Mouse (Mus musculus): ENCODE data around the gene Cdk10. TPM values are rescaled to one million over a fixed set of nuclear protein-coding genes. Genes with fewer than 3 reads are reported as not detected.
"Not testable (repeated sequence)": the region's sequence is repeated elsewhere in the genome, so short reads cannot be mapped to it uniquely, and the experiment has no call there.

The Cdk10 gene
- polyA plus RNA-seq, 1 experiment: 38.5 TPM

DNA sequence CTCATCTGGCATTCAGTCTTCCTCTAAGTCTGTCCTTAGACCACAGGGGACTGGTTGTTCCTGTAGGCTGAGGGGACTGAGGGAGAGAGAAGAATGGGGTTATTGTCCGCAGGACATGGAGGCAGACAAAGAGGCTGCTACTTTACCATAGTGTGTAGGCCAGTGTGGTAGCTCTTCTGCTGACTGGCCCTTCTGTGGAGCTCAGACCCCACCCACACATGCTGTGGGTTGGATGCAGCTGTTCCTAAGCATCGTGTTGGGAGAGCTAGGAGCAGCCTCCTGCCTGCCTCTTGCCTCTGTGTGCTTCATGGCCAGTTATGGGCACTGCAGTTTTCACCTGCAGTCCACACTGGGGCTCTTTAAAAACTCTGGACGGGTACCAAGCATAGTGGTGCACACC is 32.5 kb downstream of the Cdk10 start:
- WGBS: 91% methylated on average over 3 of the region's 3 CpGs
- no peak for DNase-seq (ENCODE audit: low read depth, low spot score)

GRCm38 (mm10) chr8:123257593-123257992 is 33.0 kb downstream of the Cdk10 start:
- WGBS: 92% methylated on average over 8 of the region's 8 CpGs

DNA sequence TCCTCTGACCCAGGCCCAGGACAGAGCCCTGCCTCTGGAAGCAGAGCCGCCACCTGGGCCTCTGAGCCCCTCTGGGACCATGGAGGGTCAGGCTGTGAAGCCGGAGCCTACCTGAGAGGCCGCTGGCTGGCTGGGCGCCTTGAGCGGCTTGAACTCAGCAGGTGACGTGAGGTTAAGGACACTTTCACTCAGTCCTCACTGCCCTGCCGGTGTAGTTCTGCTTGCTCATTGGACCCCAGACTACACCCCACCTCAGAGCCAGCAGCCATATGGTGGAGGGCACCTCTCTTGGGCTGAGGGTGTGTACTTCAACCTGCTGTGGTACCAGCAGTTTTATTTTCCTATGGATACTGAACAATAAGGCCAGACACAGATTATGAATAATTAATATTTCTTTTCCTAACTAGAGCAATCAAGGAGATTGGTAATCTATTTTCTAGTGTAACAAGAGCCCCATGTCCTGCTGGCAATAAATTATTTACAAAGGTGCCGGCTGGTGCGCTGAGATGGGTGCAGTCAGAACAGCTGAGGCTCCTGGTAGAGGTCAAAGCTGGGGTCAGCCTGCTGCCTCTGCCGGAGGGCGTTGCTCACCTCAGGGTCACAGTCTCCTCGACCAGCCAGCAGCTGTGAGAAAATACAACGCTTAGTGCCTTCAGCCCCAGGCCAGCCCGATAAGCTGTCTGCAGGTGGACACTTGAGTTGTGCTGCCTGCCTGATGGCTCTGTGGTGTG is 43.4 kb downstream of the Cdk10 start:
- DNase-seq (ENCODE audit: low read depth, low spot score): no peak
- 79% methylated on average over 14 of the region's 14 CpGs for WGBS

More at GRCm38 (mm10) chr8:123257593-123257992, 33.0 kb downstream of the Cdk10 start:
- not testable (repeated sequence) for DNase-seq (ENCODE audit: low read depth, low spot score)

GRCm38 (mm10) chr8:123271147-123271546 is 46.5 kb downstream of the Cdk10 start:
- DNase-seq (ENCODE audit: low read depth, low spot score): no peak
- 79% methylated on average over 10 of the region's 10 CpGs for WGBS

DNA sequence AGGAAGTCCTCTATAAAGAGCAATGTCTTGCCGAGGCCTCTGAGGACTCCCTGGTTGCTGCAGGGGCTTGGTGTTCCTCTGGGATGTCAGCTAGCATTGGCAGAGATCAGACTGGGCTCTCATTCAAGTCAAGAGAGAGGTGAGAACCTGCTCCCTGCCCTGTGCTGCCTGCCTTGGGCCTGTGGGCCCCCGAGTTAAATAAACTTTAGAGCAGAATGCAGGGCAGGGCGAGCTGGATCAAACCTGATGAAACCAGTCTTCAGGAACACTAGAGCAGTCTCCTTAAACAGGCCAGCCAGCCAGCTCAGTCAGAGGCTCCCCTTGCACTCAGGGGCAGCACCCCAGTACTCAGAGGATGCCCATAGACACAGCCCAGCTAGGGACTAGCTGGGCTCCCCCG is 47.3 kb downstream of the Cdk10 start:
- no peak for DNase-seq (ENCODE audit: low read depth, low spot score)
- 50% methylated on average over 4 of the region's 4 CpGs for WGBS

DNA sequence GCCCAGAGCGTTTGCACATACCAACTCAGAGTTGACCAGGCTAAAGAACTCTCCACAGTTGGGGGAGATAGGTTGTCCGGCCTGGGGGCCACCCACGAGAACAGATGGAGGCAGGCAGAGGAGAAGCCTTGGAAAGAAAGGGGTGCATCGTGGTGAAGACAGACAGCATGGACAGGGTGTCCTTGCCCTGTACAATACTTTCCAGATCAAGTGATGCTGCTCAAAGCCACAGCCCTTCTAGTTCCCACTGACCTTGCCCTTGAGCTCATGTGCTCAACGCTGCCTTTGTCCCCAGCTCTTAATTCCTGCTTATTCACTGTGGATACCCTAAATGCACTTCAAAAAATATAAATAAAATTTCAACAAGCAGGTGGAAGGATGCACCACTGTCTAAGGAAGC is 49.8 kb downstream of the Cdk10 start:
- WGBS: 87% methylated on average over 5 of the region's 5 CpGs
- DNase-seq (ENCODE audit: low read depth, low spot score): no peak

GRCm38 (mm10) chr8:123275096-123275495 is 50.5 kb downstream of the Cdk10 start:
- no peak for DNase-seq (ENCODE audit: low read depth, low spot score)
- 94% methylated on average over 12 of the region's 12 CpGs for WGBS

DNA sequence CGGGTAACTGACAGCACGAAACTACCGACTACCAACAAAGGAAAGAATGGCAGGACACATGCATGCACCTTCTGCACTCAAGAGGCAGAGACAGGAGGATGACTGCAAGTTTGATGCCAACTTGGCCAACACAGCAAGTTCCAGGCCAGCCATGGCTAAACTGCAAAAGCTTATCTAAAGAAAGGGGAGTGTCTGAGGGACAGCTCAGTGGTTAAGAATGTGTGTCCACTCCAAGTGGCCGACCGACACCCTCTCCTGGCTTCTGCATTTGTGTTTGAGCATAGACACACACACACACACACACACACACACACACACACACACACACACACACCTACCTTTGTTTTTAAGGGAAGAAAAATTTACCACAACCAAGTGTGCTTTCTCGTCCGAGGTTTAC is 53.8 kb downstream of the Cdk10 start:
- 50% methylated on average over 7 of the region's 7 CpGs for WGBS
- no peak for DNase-seq (ENCODE audit: low read depth, low spot score)

DNA sequence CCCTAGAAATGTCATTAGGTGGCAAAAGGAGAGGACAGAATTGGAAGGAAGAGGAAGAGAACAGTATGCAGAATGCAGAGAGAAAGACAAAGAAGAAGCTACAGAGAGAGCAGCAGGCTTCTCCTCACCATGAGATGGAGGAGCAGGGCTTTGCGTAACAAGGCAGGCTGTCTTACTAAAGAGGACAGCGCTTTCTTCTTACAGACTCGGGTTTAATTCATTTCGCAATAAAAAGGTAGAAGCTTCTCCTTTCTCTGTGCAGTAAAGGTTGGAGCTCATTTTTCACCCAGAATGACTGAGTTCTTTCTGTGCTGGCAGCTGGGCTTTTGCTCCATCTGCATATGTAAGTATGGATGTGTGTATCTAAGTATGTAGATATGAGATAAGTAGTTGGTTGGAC is 55.2 kb downstream of the Cdk10 start:
- 85% methylated on average over 4 of the region's 4 CpGs for WGBS
- no peak for DNase-seq (ENCODE audit: low read depth, low spot score)

- DNase-seq (ENCODE audit: low read depth, low spot score): no peak
- 89% methylated on average over 13 of the region's 13 CpGs for WGBS
Measured at GRCm38 (mm10) chr8:123280302-123281094, 55.9 kb downstream of the Cdk10 start.

Other genes starting within 250 kb of the Cdk10 start
- gene Ankrd11, start 182.6 kb upstream of the Cdk10 start, polyA plus RNA-seq (2012; rRNA removed): 30.1 and 48.1 TPM in 2 replicates
- 70.5 and 105 TPM in 2 replicates for gene Spg7, start 161.9 kb upstream of the Cdk10 start, polyA plus RNA-seq (2012; rRNA removed)
- gene Rpl13, start 122.5 kb upstream of the Cdk10 start, polyA plus RNA-seq (2012; rRNA removed): 1,989 and 2,281 TPM in 2 replicates
- 0.53 and 0.97 TPM in 2 replicates for gene Cpne7, start 107.5 kb upstream of the Cdk10 start, polyA plus RNA-seq (2012; rRNA removed)
- gene Sult5a1, start 66.5 kb upstream of the Cdk10 start, polyA plus RNA-seq (2012; rRNA removed): 0.99 and 1.2 TPM in 2 replicates
- 627 and 877 TPM in 2 replicates for gene Dpep1, start 38.6 kb upstream of the Cdk10 start, polyA plus RNA-seq (2012; rRNA removed)
- 138 and 168 TPM in 2 replicates for gene Chmp1a, start 12.1 kb upstream of the Cdk10 start, polyA plus RNA-seq (2012; rRNA removed)
- gene Spata33, start 12.0 kb upstream of the Cdk10 start, polyA plus RNA-seq (2012; rRNA removed): 0.24 and 0.69 TPM in 2 replicates
- gene Spata2l, start 11.4 kb downstream of the Cdk10 start, polyA plus RNA-seq (2012; rRNA removed): 7.8 and 9.0 TPM in 2 replicates
- 22.3 and 31.6 TPM in 2 replicates for gene Zfp276, start 29.4 kb downstream of the Cdk10 start, polyA plus RNA-seq (2012; rRNA removed)
- gene Vps9d1, start 29.5 kb downstream of the Cdk10 start, polyA plus RNA-seq (2012; rRNA removed): 32.9 and 47.0 TPM in 2 replicates
- 18.0 and 35.6 TPM in 2 replicates for gene Fanca, start 93.7 kb downstream of the Cdk10 start, polyA plus RNA-seq (2012; rRNA removed)
- 27.4 and 32.5 TPM in 2 replicates for gene Spire2, start 107.9 kb downstream of the Cdk10 start, polyA plus RNA-seq (2012; rRNA removed)
- 124 and 164 TPM in 2 replicates for gene Tcf25, start 148.9 kb downstream of the Cdk10 start, polyA plus RNA-seq (2012; rRNA removed)
- gene Mc1r, start 182.3 kb downstream of the Cdk10 start, polyA plus RNA-seq (2012; rRNA removed): not detected in 2 replicates
- 9.3 and 10.6 TPM in 2 replicates for gene Tubb3, start 186.6 kb downstream of the Cdk10 start, polyA plus RNA-seq (2012; rRNA removed)
- gene Def8, start 198.7 kb downstream of the Cdk10 start, polyA plus RNA-seq (2012; rRNA removed): 13.5 and 17.5 TPM in 2 replicates